Mouse (Mus musculus): ENCODE measurements at regions not wholly inside any gene's neighbourhood (a gene's known extent, or its start where the extent isn't known, plus 50 kb on each side); places are given as distances from the start of the nearest gene placed in this dataset.

DNA sequence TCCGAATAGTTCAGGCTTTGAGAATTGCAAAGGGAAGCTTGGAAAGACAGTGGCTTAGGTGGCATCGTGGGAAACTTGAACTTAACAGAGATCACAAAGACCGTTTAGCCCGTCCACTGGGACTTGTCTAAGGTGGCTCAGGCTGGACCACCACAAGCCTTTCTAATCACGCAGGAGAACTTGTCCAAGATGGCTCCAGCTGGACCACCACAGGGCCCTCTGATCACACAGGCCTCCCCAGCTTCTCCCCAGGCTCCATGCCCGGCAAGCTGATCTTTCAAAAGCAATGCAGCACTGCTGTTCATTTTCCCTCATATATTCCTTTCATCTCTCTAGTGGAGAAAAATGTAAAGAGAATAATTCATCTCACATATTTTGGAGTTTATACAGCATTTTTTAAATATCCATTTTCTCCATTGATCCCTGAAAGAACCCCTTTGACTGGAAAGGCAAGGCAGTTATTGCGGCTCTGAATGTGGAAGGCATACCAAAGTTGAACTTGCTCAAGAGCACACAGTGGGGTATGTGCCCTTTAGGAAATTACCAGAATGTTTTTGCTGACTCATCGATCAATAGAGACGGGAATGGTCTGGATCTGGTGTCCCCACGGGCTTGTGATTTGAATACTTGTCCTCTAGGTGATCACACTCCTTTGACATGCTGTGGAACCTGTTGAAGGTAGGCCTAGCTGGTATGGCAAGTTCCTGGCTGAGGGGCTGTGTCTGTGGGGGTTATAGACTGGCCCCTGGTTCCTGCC, 189.9 kb downstream of the Mycn start:
- no peak for DNase-seq (ENCODE audit: low read depth in 1 of 2, low spot score in 2 of 2)
- no peak overlapping the region for H3K27ac ChIP-seq (ENCODE audit: insufficient read depth, low read length)
- WGBS, result 91% methylated on average over 10 of the region's 10 CpGs
- no peaks in the 10 kb centered on the region for H3K36me3 ChIP-seq (ENCODE audit: control insufficient read depth, insufficient read depth, low read length)
- no peaks in the 10 kb centered on the region for H3K4me1 ChIP-seq (ENCODE audit: control insufficient read depth, insufficient read depth, insufficient read length)
- H3K27me3 ChIP-seq (ENCODE audit: control insufficient read depth, insufficient read depth, low read length), result no peaks in the 10 kb centered on the region
- TF ChIP-seq POLR2A (IDR thresholded peaks at IDR 0.05; ENCODE audit: low read depth, low read length), result no peak
- no peak for TF ChIP-seq CTCF (IDR thresholded peaks at IDR 0.05; ENCODE audit: extremely low read depth, insufficient read depth, insufficient read length, insufficient replicate concordance)
- no peak overlapping the region for H3K4me3 ChIP-seq (ENCODE audit: extremely low read depth, insufficient read depth, insufficient read length)

DNA sequence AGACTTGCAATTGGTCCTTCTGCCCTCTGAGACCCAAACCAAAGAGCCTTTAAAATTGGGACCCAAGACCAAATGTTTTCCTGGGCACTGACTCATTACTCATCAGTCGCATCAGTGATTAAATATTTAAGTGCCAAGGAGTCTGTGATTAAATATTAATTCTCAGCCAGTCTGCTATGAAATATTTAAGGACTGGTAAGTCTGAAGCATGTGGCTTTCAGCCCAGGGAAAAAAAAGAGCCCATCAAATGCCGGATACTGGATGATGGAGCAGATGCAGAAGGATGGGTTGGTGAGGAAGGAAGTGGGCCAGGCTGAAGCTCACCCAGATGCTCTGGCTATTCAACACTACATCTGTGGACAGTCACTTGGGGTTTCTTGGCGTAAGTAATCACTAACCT, 192.0 kb downstream of the Mycn start:
- Histone ChIP-seq H3K27ac (ENCODE audit: insufficient read depth, low read length) (no peak overlapping the region), H3K4me1 (ENCODE audit: control insufficient read depth, insufficient read depth, insufficient read length) (no peaks in the 10 kb centered on the region), H3K36me3 (ENCODE audit: control insufficient read depth, insufficient read depth, low read length) (no peaks in the 10 kb centered on the region), H3K27me3 (ENCODE audit: control insufficient read depth, insufficient read depth, low read length) (no peaks in the 10 kb centered on the region), H3K4me3 (ENCODE audit: extremely low read depth, insufficient read depth, insufficient read length) (no peak overlapping the region)
- WGBS, result 70% methylated on average over 3 of the region's 3 CpGs
- TF ChIP-seq POLR2A (IDR thresholded peaks at IDR 0.05; ENCODE audit: low read depth, low read length) (no peak), CTCF (IDR thresholded peaks at IDR 0.05; ENCODE audit: extremely low read depth, insufficient read depth, insufficient read length, insufficient replicate concordance) (no peak)
- no peak for DNase-seq (ENCODE audit: low read depth in 1 of 2, low spot score in 2 of 2)

DNA sequence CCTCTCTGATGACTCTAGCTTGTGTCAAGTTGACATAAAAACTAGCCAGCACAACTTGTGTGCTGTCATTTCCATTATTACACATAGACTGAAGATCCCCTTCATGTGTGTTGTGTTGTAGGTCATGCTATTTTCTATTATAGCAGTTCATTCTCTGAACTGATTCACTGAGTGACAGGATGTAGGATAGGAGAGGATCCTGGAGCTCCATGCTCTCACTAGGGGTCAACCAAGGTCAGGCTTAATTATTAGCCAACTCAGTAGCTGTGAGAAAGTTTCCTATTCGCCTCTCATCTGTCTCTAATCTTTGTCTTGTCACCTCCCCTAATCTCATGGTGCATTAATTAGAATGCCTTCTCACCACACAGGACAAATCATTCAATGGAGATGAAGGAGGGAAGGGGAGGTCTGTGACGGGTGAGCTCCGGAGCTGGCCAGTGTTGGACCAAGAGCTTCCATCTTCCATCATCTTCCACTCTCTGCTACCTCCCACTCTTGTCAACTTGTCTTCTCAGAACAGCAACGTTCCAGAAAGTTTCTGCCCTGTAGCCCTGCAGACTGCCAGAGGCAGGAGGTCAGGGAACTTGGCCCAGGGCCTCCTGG, 194.8 kb downstream of the Mycn start:
- TF ChIP-seq CTCF (IDR thresholded peaks at IDR 0.05; ENCODE audit: extremely low read depth, insufficient read depth, insufficient read length, insufficient replicate concordance) (no peak), POLR2A (IDR thresholded peaks at IDR 0.05; ENCODE audit: low read depth, low read length) (no peak)
- Histone ChIP-seq H3K27me3 (ENCODE audit: control insufficient read depth, insufficient read depth, low read length) (no peaks in the 10 kb centered on the region), H3K36me3 (ENCODE audit: control insufficient read depth, insufficient read depth, low read length) (no peaks in the 10 kb centered on the region), H3K4me1 (ENCODE audit: control insufficient read depth, insufficient read depth, insufficient read length) (no peaks in the 10 kb centered on the region), H3K27ac (ENCODE audit: insufficient read depth, low read length) (no peak overlapping the region), H3K4me3 (ENCODE audit: extremely low read depth, insufficient read depth, insufficient read length) (no peak overlapping the region)
- no peak for DNase-seq (ENCODE audit: low read depth in 1 of 2, low spot score in 2 of 2)
- 87% methylated on average over 4 of the region's 4 CpGs for WGBS

DNA sequence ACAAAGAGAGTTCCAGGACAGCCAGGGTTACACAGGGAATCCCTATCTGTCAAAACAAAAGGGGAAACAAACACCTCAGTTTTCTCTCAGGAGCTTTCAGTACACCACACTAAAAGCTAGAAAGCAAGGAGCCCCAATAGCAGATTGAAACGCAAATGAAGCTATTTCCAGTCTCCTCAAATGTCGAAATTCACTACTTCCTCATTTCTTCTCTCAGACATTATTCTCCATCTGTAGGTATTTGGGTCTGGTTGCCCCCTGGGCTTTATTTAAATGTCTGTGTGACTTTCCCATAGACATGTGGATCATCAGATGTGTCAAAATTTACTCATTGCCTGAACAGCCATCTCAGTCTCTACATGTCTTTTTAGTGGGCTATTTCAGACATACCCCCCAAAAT, 197.2 kb downstream of the Mycn start:
- no peak for DNase-seq (ENCODE audit: low read depth in 1 of 2, low spot score in 2 of 2)
- Histone ChIP-seq H3K36me3 (ENCODE audit: control insufficient read depth, insufficient read depth, low read length) (no peaks in the 10 kb centered on the region), H3K27me3 (ENCODE audit: control insufficient read depth, insufficient read depth, low read length) (no peaks in the 10 kb centered on the region), H3K4me1 (ENCODE audit: control insufficient read depth, insufficient read depth, insufficient read length) (no peaks in the 10 kb centered on the region), H3K27ac (ENCODE audit: insufficient read depth, low read length) (no peak overlapping the region), H3K4me3 (ENCODE audit: extremely low read depth, insufficient read depth, insufficient read length) (no peak overlapping the region)
- no peak for TF ChIP-seq CTCF (IDR thresholded peaks at IDR 0.05; ENCODE audit: extremely low read depth, insufficient read depth, insufficient read length, insufficient replicate concordance)
- TF ChIP-seq POLR2A (IDR thresholded peaks at IDR 0.05; ENCODE audit: low read depth, low read length), result no peak
- 7% methylated on average over 2 of the region's 2 CpGs for WGBS

DNA sequence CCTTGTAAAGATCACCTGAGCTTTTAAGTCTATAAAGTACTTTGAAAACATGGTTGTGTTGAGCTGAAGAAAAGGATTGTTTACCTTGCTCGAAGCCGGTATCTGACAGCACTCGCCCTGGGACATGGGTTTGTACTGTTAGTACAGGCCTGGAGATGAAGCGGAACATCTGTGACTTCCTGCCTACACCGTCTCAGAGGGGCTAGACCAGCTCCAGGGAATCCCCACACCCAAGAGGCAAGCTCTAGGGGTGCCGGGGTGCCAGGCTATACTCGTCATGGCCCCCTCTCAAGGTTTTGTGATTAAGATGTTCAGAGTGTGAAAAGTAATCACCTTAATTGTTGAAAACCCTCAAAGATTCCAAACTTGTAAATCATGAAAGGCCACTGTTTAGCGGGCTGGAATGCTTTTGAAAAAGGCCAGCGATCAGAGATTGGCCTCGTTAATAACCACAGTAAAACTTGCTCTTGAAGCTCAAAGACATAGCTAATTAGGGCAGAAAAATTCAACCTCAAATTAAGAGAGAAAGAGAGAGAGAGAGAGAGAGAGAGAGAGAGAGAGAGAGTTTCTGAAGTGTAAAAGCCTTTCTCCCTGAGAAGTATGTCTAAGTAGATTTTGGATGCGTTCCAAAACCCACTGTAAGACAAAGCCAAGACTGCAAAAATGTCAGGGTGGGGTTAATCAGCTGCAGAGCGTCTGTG, 202.9 kb downstream of the Mycn start:
- no peaks in the 10 kb centered on the region for H3K4me1 ChIP-seq (ENCODE audit: control insufficient read depth, insufficient read depth, insufficient read length)
- no peak for DNase-seq (ENCODE audit: low read depth in 1 of 2, low spot score in 2 of 2)
- no peak overlapping the region for H3K4me3 ChIP-seq (ENCODE audit: extremely low read depth, insufficient read depth, insufficient read length)
- no peaks in the 10 kb centered on the region for H3K36me3 ChIP-seq (ENCODE audit: control insufficient read depth, insufficient read depth, low read length)
- 53% methylated on average over 12 of the region's 12 CpGs for WGBS
- no peak overlapping the region for H3K27ac ChIP-seq (ENCODE audit: insufficient read depth, low read length)
- no peaks in the 10 kb centered on the region for H3K27me3 ChIP-seq (ENCODE audit: control insufficient read depth, insufficient read depth, low read length)
- TF ChIP-seq CTCF (IDR thresholded peaks at IDR 0.05; ENCODE audit: extremely low read depth, insufficient read depth, insufficient read length, insufficient replicate concordance), result no peak
- TF ChIP-seq POLR2A (IDR thresholded peaks at IDR 0.05; ENCODE audit: low read depth, low read length), result no peak

DNA sequence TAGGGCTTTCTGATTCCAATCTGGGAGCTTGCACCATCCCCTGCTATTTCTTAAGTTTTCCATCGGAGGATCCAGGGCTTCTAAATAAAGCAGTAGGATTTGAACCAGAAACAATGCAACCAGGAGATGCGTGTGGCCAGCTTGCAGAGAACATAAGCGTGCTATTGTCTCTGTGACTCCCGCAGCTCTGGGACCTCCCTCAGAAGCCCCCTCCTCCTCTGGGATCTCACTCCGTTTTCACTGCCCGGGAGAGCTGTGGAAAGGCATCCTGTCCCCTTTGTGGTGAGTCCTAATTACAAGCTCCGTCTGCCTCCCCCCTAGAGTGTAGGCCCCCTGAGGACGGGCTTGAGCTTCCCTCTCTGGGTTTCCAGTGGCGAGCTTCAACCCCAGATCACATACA, 215.9 kb downstream of the Mycn start:
- H3K4me3 ChIP-seq (ENCODE audit: extremely low read depth, insufficient read depth, insufficient read length), result no peak overlapping the region
- no peaks in the 10 kb centered on the region for H3K27me3 ChIP-seq (ENCODE audit: control insufficient read depth, insufficient read depth, low read length)
- DNase-seq (ENCODE audit: low read depth in 1 of 2, low spot score in 2 of 2), result no peak
- 76% methylated on average over 9 of the region's 9 CpGs for WGBS
- H3K36me3 ChIP-seq (ENCODE audit: control insufficient read depth, insufficient read depth, low read length), result no peaks in the 10 kb centered on the region
- no peak overlapping the region for H3K27ac ChIP-seq (ENCODE audit: insufficient read depth, low read length)
- no peaks in the 10 kb centered on the region for H3K4me1 ChIP-seq (ENCODE audit: control insufficient read depth, insufficient read depth, insufficient read length)
- TF ChIP-seq CTCF (IDR thresholded peaks at IDR 0.05; ENCODE audit: extremely low read depth, insufficient read depth, insufficient read length, insufficient replicate concordance) (no peak), POLR2A (IDR thresholded peaks at IDR 0.05; ENCODE audit: low read depth, low read length) (no peak)

Data from spleen, adult 2 months (tissue).